Mouse (Mus musculus) intestine, postnatal 0 days (tissue): Measurements from ENCODE around the gene Pabpc4. TPM values are rescaled to one million over a fixed set of nuclear protein-coding genes. Genes with fewer than 3 reads are reported as not detected.

Source experiments
- ATAC-seq: fragments of 200-750 bp; cut with Nextera tagmentation; 2 replicates; pipeline ENCODE4 v1.8.0; 2017; ENCODE audit warnings: mild to moderate bottlenecking, moderate TSS enrichment, moderate library complexity
- H3K27ac ChIP-seq: fragments of 300-500 bp; sonication (generic); 2 replicates; pipeline ENCODE4 v1.5.1; 2014; ENCODE audit warnings: mild to moderate bottlenecking, low read depth, low read length, moderate library complexity
- H3K27me3 ChIP-seq: fragments of 300-500 bp; sonication (generic); replicated peaks from 2 replicates; pipeline ENCODE4 v1.6.1; 2014; ENCODE audit warnings: low read length, mixed read lengths; ENCODE audit not compliant: control insufficient read depth, insufficient read depth
- H3K36me3 ChIP-seq: fragments of 300-500 bp; sonication (generic); 2 replicates; pipeline ENCODE4 v1.6.1; 2014; ENCODE audit warnings: mild to moderate bottlenecking, moderate library complexity; ENCODE audit not compliant: control insufficient read depth, insufficient read depth
- H3K4me1 ChIP-seq: fragments of 300-500 bp; sonication (generic); replicated peaks from 2 replicates; pipeline ENCODE4 v1.6.1; 2014; ENCODE audit warnings: antibody characterized with exemption, low read length, mixed read lengths; ENCODE audit not compliant: control insufficient read depth, insufficient read depth
- H3K4me2 ChIP-seq: fragments of 300-500 bp; sonication (generic); replicated peaks from 2 replicates; pipeline ENCODE4 v1.6.1; 2014; ENCODE audit warnings: low read depth, mild to moderate bottlenecking, moderate library complexity
- H3K4me3 ChIP-seq: fragments of 300-500 bp; sonication (generic); 2 replicates; pipeline ENCODE4 v1.5.1; 2014; ENCODE audit warnings: low read depth, low read length
- H3K9ac ChIP-seq: fragments of 300-500 bp; sonication (generic); 2 replicates; pipeline ENCODE4 v1.6.1; 2014; ENCODE audit warnings: mild to moderate bottlenecking, low read depth, low read length
- H3K9me3 ChIP-seq: fragments of 300-500 bp; sonication (generic); 2 replicates; pipeline ENCODE4 v1.6.1; 2016; ENCODE audit warnings: mixed run types; ENCODE audit not compliant: control insufficient read depth
- CTCF ChIP-seq: sonication (generic); IDR thresholded peaks from 2 replicates; pipeline ENCODE4 v1.5.1; 2016; ENCODE audit warnings: low read depth, mild to moderate bottlenecking, control low read depth, antibody characterized with exemption, moderate library complexity
- whole genome bisulfite sequencing: fragments of 180-500 bp; shearing (Covaris S2); extraction: QIAGEN DNeasy Blood & Tissue Kit; methylation state at CpG from one replicate; pipeline ENCODE4 v1.1.7; 2014; 5-methylcytosine and 5-hydroxymethylcytosine counted together
- polyA plus RNA-seq: library from polyadenylated mRNA; unstranded; fragments of >200 nt; fragmentation: Nextera tagmentation; extraction: Ambion mirVana; gene quantifications from 2 replicates; pipeline ENCODE4 v1.2.1, GENCODE M21; 2015

Gene Pabpc4
- polyA plus RNA-seq, 1 experiment from 2014 or later: 12.6 TPM

DNA sequence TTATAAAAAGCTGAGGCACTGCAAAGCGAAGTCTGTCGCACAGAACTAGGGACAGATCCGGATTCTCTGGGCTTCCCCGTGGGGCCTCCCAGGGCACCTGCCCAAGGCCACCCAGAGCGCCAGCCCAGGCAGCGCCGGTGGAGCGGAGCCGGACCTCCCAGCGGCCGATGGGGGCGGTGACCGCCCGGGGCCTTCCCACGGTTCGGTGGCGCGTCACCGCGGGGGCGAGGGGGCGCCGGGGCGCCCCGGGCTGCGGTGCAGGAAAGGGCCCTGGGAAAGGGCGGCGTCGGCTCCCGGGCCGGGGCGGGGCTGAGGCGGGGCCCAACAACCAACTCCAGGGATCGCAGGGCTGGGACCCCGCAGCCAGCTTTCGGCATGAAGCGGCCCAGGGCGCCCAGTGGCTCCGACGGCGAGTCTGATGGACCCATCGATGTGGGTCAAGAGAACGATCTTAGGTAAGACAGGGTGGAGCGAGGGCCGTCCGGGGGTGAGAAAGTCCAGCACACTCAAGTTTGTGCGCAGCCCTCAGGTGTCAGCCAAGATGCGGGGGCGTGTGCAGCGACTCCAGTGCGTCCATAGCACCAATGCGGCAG is 28.6 kb upstream of the Pabpc4 start, which contains the start of gene Heyl:
Gene Heyl (plus strand): TSS at position 65 of the 593 bp plus-strand sequence.
- WGBS: 1% methylated on average over 45 of the region's 52 CpGs
- no peak within 1 kb of the TSS for H3K27ac ChIP-seq
- TF ChIP-seq CTCF: no peak
- peak within 1 kb of the TSS; percentile 88 for H3K4me2 ChIP-seq
- H3K27me3 ChIP-seq: peaks cover 20% of the 10 kb centered on the region; the same call in 1 of the 2 replicates
- peak; percentile 70; the same call in 1 of the 2 replicates for ATAC-seq
- peak within 1 kb of the TSS; percentile 50 for H3K4me3 ChIP-seq
- H3K9ac ChIP-seq: peak within 1 kb of the TSS; percentile 40
- H3K36me3 ChIP-seq: no peaks in the 10 kb centered on the region
- no peaks in the 10 kb centered on the region for H3K9me3 ChIP-seq
- 0 out of 2 replicates have a peak, but pooled peaks cover 4% of the 10 kb centered on the region for H3K4me1 ChIP-seq

DNA sequence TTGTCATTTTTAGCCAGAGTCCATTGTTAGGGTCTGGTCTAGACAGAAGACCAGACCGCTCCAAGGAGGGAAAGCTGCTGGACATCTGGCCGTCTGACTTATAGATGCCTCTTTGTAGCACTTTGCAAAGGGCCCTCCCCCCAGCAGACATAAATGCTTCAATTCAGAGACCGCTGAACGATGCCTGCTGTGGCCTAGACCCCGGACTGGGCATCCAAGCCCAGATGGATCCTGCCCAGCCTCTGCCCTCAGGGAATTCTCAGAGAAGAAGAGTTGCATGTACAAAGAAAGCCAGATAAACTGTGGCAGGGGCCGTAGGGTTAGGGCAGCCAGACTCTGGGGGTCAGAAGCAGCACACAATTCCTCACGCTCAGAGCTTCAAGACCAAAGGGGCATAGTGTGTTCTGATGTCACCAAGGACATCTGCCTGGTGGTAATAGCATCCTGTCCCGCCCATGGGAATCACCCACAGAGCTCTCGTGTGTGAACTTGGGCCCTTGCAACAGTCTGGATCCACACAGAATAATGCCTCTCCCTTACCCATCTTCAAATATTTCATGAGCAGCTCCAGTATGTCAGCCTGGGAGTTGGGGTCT is 26.2 kb upstream of the Pabpc4 start:
- Histone ChIP-seq H3K27me3 (peaks cover 37% of the 10 kb centered on the region; the same call in 1 of the 2 replicates), H3K36me3 (no peaks in the 10 kb centered on the region), H3K4me3 (no peak overlapping the region), H3K9ac (no peak overlapping the region), H3K4me1 (no peaks in the 10 kb centered on the region), H3K27ac (no peak overlapping the region), H3K9me3 (no peaks in the 10 kb centered on the region), H3K4me2 (no peak overlapping the region)
- no peak for TF ChIP-seq CTCF
- no peak for ATAC-seq
- 72% methylated on average over 9 of the region's 9 CpGs for WGBS

GRCm38 (mm10) chr4:123236431-123237031 is 25.6 kb upstream of the Pabpc4 start:
- WGBS: 77% methylated on average over 13 of the region's 13 CpGs
- Histone ChIP-seq H3K4me2 (no peak overlapping the region), H3K36me3 (no peaks in the 10 kb centered on the region), H3K4me1 (no peaks in the 10 kb centered on the region), H3K9me3 (no peaks in the 10 kb centered on the region), H3K9ac (no peak overlapping the region), H3K27ac (no peak overlapping the region), H3K27me3 (peaks cover 37% of the 10 kb centered on the region; the same call in 1 of the 2 replicates), H3K4me3 (no peak overlapping the region)
- no peak for TF ChIP-seq CTCF
- no peak for ATAC-seq

GRCm38 (mm10) chr4:123237386-123238266 is 24.5 kb upstream of the Pabpc4 start:
- 57% methylated on average over 6 of the region's 6 CpGs for WGBS
- no peak overlapping the region for H3K9ac ChIP-seq
- no peaks in the 10 kb centered on the region for H3K4me1 ChIP-seq
- H3K36me3 ChIP-seq: no peaks in the 10 kb centered on the region
- H3K27me3 ChIP-seq: peaks cover 37% of the 10 kb centered on the region; the same call in 1 of the 2 replicates
- H3K4me2 ChIP-seq: no peak overlapping the region
- H3K4me3 ChIP-seq: no peak overlapping the region
- ATAC-seq: no peak
- H3K27ac ChIP-seq: no peak overlapping the region
- H3K9me3 ChIP-seq: no peaks in the 10 kb centered on the region
- TF ChIP-seq CTCF: no peak

GRCm38 (mm10) chr4:123239361-123240203 is 22.6 kb upstream of the Pabpc4 start:
- H3K4me2 ChIP-seq: peak overlapping the region; percentile 59
- no peak overlapping the region; the same call in 1 of the 2 replicates for H3K27ac ChIP-seq
- peaks cover 30% of the 10 kb centered on the region; the same call in 1 of the 2 replicates for H3K27me3 ChIP-seq
- no peaks in the 10 kb centered on the region for H3K9me3 ChIP-seq
- no peak; the same call in 1 of the 2 replicates for ATAC-seq
- no peaks in the 10 kb centered on the region for H3K4me1 ChIP-seq
- WGBS: 10% methylated on average over 55 of the region's 58 CpGs
- TF ChIP-seq CTCF: peak; percentile 21; the same call in 1 of the 2 replicates
- peak overlapping the region; percentile 22; the same call in 1 of the 2 replicates for H3K9ac ChIP-seq
- no peaks in the 10 kb centered on the region for H3K36me3 ChIP-seq
- peak overlapping the region; percentile 29 for H3K4me3 ChIP-seq
